Mouse (Mus musculus): Measurements from ENCODE around the gene Slc6a8. TPM values are rescaled to one million over a fixed set of nuclear protein-coding genes. Genes with fewer than 3 reads are reported as not detected.

The Slc6a8 gene
- polyA plus RNA-seq, 1 experiment from 2014 or later = 7.9 TPM

DNA sequence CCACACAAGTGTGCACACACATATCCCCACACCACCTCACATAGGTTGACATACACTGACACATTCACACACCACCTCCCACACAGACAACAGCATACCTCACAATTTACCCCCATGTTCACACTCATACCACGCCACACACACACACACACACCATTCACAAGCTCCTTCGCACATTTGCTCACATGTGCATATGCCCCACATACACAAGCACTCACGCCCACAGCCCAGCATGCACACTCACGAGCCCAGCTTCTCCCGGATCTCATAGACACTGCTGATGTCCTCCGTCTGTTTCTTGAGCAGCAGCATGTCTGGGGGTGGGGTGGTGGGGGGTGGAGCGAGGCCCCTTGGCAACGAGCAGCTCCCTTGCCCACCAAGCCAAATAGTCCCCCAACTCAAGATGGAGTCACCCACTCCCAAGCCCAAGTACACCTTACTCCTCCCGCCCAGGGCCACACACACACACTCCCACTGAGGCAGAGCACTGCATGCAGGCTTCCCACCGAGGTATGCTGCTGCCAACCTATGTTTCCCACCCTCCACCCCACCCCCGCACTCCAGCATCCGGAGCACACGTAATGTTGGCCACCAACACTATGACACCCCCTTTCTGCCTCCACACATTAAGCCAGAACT is 13.9 kb upstream of the Slc6a8 start:
- peak overlapping the region; percentile 74 for H3K4me2 ChIP-seq
- no peak overlapping the region for H3K9ac ChIP-seq
- no peak overlapping the region for H3K27ac ChIP-seq
- 65% methylated on average over 13 of the region's 13 CpGs for WGBS
- no peaks in the 10 kb centered on the region for H3K36me3 ChIP-seq
- H3K4me1 ChIP-seq = no peaks in the 10 kb centered on the region
- peaks cover 14% of the 10 kb centered on the region; the same call in 1 of the 2 replicates for H3K27me3 ChIP-seq
- H3K9me3 ChIP-seq (replicated peaks) = no peaks in the 10 kb centered on the region
- peak; percentile 42 for ATAC-seq (replicated peaks; ENCODE audit: low FRiP score)
- H3K4me3 ChIP-seq (replicated peaks) = peak overlapping the region; percentile 49

DNA sequence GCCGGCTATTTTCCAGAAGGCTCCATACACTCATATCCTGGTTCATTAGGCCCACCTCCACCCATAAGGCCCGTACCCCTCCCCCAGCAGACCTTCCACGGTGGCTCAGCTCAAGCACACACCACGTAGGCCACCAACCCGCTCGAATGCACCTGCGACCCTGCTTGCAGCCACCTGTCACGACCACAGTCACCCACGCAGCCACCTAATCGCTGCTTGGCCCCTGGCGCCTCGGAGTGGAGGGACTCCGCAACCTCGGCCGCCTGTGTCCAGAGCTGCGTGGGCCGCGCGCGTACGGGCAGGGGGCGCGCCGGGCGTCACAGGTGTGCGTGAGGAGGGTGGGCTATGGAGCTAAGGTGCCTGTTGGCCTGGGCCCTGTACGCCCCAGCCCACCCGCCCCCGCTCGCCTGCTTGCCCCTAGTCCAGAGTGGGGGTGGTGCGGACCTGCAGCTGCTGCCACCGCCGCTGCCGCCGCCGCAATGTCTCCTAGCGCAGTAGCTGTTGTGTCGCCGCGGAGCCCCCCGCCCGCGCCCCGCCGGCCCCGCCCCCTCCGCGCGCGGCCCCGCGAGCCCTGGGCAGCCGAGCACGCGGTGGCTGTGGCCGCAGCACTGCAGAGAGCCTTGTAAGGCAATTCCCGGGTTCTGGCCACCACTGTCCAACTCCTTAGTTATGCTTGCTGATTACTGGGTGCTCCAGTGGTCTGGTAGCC is 13.2 kb upstream of the Slc6a8 start, which contains the start of gene Pnck:
TSS of gene Pnck (minus strand) at position 543 of the 709 bp plus-strand sequence.
- H3K4me2 ChIP-seq = peak within 1 kb of the TSS; percentile 74
- no peak within 1 kb of the TSS for H3K27ac ChIP-seq
- peak; percentile 52 for ATAC-seq (replicated peaks; ENCODE audit: low FRiP score)
- H3K9me3 ChIP-seq (replicated peaks) = no peaks in the 10 kb centered on the region
- no peaks in the 10 kb centered on the region for H3K36me3 ChIP-seq
- peak within 1 kb of the TSS; percentile 50 for H3K9ac ChIP-seq
- H3K4me1 ChIP-seq = no peaks in the 10 kb centered on the region
- H3K27me3 ChIP-seq = peaks cover 13% of the 10 kb centered on the region; the same call in 1 of the 2 replicates
- H3K4me3 ChIP-seq (replicated peaks) = peak within 1 kb of the TSS; percentile 49
- WGBS = 21% methylated on average over 51 of the region's 57 CpGs

DNA sequence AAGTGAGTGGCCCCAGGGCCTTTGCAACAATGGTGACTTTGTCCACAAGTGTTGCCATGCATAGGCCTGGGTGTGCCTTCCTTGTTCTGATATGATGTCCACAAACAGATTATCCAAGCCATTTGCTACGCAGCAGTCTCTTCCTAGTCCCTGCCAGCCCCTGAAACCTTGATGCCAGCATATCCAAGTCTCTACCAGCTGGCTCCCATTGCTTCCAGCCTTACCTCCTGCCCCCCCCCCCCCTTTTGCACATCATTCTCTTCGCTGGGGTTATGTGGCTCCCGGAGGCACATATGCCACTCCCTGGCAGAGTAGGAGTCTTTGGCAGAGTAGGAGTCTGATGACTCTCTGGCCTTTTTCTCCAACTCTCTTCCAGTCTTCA is 12.7 kb upstream of the Slc6a8 start:
- Histone ChIP-seq H3K4me1 (no peaks in the 10 kb centered on the region), H3K27ac (no peak overlapping the region), H3K36me3 (no peaks in the 10 kb centered on the region), H3K4me2 (peak overlapping the region; percentile 74), H3K9ac (0 out of 2 replicates have a peak overlapping the region, but pooled peaks have one; percentile 50), H3K4me3 (replicated peaks) (peak overlapping the region; percentile 49), H3K27me3 (peaks cover 13% of the 10 kb centered on the region; the same call in 1 of the 2 replicates), H3K9me3 (replicated peaks) (no peaks in the 10 kb centered on the region)
- no peak for ATAC-seq (replicated peaks; ENCODE audit: low FRiP score)
- 62% methylated on average over 3 of the region's 3 CpGs for WGBS

DNA sequence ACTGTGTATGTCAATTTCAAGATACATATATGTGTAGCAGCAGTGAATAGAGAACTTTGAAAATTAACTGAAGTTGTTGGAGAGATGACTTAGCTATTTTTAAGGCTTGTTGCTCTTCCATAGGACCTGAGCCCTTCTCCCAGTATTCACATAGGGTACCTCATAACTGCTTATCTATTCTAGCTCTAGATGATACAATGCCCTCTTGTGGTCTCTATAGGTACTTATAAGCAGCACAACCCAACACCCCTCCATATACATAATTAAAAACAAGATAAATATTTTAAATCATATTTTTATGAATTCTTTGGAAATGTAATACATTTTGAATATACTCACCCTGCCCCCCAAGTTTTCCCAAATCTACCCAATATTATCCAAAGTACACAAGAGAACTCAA is 9.8 kb upstream of the Slc6a8 start:
- Histone ChIP-seq H3K4me2 (no peak overlapping the region), H3K27me3 (peaks cover 15% of the 10 kb centered on the region; the same call in 1 of the 2 replicates), H3K36me3 (no peaks in the 10 kb centered on the region), H3K9me3 (replicated peaks) (no peaks in the 10 kb centered on the region), H3K9ac (no peak overlapping the region), H3K27ac (no peak overlapping the region), H3K4me3 (replicated peaks) (no peak overlapping the region), H3K4me1 (no peaks in the 10 kb centered on the region)
- no peak for ATAC-seq (replicated peaks; ENCODE audit: low FRiP score)

DNA sequence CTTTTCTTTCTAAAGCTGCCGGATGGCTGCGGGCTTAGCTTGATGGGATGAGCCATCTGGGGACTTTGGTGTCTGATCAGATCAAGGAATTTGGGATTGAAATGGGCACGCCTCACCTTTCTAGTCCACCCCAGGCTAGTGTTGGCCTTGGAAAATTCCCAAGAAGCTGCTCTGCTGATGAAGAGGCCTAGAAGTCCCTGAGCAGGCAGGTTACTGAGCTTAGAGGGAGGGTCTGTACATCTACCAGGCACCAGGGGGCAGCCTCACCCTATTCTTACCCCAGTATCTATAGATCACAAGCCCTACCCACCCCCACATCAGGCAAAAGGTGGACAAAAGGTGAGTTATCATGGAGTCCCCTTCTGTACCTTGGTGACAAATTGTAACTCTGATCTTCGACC is 919 bp upstream of the Slc6a8 start:
- Histone ChIP-seq H3K36me3 (peaks cover 8% of the 10 kb centered on the region; the same call in 1 of the 2 replicates), H3K4me3 (replicated peaks) (no peak overlapping the region), H3K4me1 (peaks cover 19% of the 10 kb centered on the region), H3K4me2 (peak overlapping the region; percentile 75), H3K9me3 (replicated peaks) (no peaks in the 10 kb centered on the region), H3K27ac (no peak overlapping the region), H3K9ac (no peak overlapping the region), H3K27me3 (peaks cover 9% of the 10 kb centered on the region; the same call in 1 of the 2 replicates)
- ATAC-seq (replicated peaks; ENCODE audit: low FRiP score) = peak; percentile 47; the same call in 1 of the 2 replicates
- 51% methylated on average over 4 of the region's 4 CpGs for WGBS

DNA sequence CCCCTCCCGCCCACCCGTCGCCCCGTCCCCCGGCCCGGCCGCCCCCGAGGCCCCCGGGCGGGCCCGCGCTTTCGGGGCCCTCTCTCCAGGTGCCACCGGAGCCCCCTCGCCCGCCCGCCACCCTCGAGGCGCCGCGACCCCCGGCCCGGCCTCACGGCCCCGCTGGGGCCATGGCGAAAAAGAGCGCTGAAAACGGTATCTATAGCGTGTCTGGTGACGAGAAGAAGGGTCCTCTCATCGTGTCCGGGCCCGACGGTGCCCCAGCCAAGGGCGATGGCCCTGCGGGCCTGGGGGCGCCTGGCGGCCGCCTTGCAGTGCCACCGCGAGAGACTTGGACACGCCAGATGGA is 643 bp downstream of the Slc6a8 start:
- Histone ChIP-seq H3K4me3 (replicated peaks) (peak overlapping the region; percentile 61), H3K9ac (peak overlapping the region; percentile 63), H3K27ac (peak overlapping the region; percentile 62), H3K4me2 (peak overlapping the region; percentile 75), H3K9me3 (replicated peaks) (no peaks in the 10 kb centered on the region), H3K36me3 (peaks cover 8% of the 10 kb centered on the region; the same call in 1 of the 2 replicates), H3K27me3 (peaks cover 4% of the 10 kb centered on the region; the same call in 1 of the 2 replicates), H3K4me1 (peaks cover 19% of the 10 kb centered on the region)
- WGBS = 17% methylated on average over 38 of the region's 42 CpGs
- peak; percentile 7 for ATAC-seq (replicated peaks; ENCODE audit: low FRiP score)

DNA sequence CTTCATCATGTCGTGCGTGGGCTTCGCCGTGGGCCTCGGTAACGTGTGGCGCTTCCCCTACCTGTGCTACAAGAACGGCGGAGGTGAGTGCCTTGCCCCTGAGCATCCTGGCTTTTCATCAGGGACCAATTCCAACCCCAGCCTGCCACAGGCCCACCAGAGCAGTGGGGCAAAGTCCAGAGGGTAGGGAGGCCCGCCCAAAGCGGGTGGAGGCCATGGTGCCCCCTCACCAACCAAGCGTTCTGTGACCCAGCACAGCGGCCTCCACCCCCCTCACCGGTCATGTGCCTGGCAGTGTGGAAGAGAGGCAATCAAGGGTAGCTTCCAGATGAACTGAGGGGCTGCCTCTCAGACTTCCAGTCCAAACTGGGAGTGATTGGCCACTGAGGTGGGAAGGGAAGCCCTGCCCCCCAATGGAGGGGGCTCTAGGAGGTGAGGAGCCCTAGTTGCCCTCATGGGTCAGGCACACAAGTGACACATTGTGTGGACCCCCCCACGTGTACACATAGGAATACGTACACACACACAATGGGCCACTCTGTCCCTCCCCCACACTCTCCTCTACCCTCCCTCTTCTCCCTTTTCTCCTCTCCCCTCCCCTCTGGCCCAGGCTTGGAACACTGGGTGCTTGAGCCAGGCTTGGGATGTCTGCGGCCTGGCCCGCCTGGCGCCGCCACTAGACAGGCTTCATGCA is 1.2 kb downstream of the Slc6a8 start:
- peak overlapping the region; percentile 63 for H3K9ac ChIP-seq
- H3K4me1 ChIP-seq = peaks cover 19% of the 10 kb centered on the region
- H3K36me3 ChIP-seq = peaks cover 13% of the 10 kb centered on the region
- ATAC-seq (replicated peaks; ENCODE audit: low FRiP score) = peak; percentile 73
- H3K27ac ChIP-seq = peak overlapping the region; percentile 62
- peaks cover 4% of the 10 kb centered on the region; the same call in 1 of the 2 replicates for H3K27me3 ChIP-seq
- peak overlapping the region; percentile 61 for H3K4me3 ChIP-seq (replicated peaks)
- H3K4me2 ChIP-seq = peak overlapping the region; percentile 75
- no peaks in the 10 kb centered on the region for H3K9me3 ChIP-seq (replicated peaks)
- WGBS = 26% methylated on average over 20 of the region's 20 CpGs

DNA sequence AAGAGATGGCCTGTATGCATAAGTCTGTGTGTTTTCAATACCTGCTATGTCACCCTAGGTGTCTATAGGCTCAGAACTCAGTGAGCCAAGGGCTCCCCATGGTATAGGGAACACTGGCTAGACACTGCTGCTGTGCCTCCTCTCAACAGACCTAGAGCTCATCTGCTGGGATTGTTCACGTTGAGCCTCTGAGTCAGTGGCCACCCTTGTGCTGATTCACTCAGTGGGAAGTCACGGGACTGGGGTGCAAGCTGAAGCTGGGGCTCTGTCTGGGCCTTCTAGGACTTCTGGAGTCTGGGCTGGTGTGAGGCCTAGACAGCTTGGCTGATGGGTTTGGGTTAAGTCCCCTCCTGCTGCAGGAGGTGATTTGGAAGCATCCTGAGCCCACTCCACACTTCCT is 2.3 kb downstream of the Slc6a8 start:
- Histone ChIP-seq H3K36me3 (peaks cover 24% of the 10 kb centered on the region), H3K4me2 (peak overlapping the region; percentile 75), H3K9ac (no peak overlapping the region), H3K4me1 (peaks cover 19% of the 10 kb centered on the region), H3K4me3 (replicated peaks) (peak overlapping the region; percentile 61), H3K27ac (no peak overlapping the region), H3K9me3 (replicated peaks) (no peaks in the 10 kb centered on the region), H3K27me3 (peaks cover 4% of the 10 kb centered on the region; the same call in 1 of the 2 replicates)
- no peak for ATAC-seq (replicated peaks; ENCODE audit: low FRiP score)
- WGBS = 75% methylated on average over 2 of the region's 2 CpGs

DNA sequence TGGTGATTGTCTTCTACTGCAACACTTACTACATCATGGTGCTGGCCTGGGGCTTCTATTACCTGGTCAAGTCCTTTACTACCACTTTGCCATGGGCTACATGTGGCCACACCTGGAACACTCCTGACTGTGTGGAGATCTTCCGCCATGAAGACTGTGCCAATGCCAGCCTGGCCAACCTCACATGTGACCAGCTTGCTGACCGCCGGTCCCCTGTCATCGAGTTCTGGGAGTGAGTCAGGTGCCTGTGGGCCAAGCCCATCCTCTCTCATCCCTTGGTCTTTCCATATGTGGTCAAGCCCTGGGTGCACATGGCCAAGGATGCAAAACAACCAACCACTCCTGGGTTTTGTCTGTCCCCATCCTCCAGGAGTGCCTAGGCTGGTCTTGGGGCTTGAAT is 3.7 kb downstream of the Slc6a8 start:
- no peak overlapping the region for H3K9ac ChIP-seq
- no peak overlapping the region for H3K27ac ChIP-seq
- H3K36me3 ChIP-seq = peaks cover 38% of the 10 kb centered on the region
- no peak overlapping the region for H3K4me3 ChIP-seq (replicated peaks)
- H3K4me2 ChIP-seq = no peak overlapping the region
- H3K27me3 ChIP-seq = no peaks in the 10 kb centered on the region
- WGBS = 95% methylated on average over 4 of the region's 4 CpGs
- no peaks in the 10 kb centered on the region for H3K9me3 ChIP-seq (replicated peaks)
- H3K4me1 ChIP-seq = peaks cover 19% of the 10 kb centered on the region
- no peak for ATAC-seq (replicated peaks; ENCODE audit: low FRiP score)

DNA sequence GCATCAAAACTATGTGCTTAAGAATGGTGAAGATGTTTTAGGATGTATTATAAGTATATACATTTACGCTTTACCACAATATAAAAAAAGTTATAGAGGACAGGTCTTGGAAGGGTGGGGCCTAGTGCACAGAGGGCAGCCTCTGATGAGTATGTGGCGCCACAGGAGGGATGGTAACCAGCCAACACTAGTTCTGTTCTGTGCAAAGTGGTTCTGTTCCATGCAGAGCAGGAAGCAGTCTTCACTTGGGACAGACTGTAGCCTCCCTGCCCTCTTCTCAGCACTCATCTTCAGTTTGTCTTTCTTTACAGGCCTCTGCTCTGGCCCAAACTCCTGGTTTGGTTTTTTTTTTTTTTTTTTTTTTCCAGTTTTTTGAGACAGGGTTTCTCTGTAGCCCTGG is 11.2 kb downstream of the Slc6a8 start:
- H3K4me2 ChIP-seq = no peak overlapping the region
- ATAC-seq (replicated peaks; ENCODE audit: low FRiP score) = no peak
- H3K27me3 ChIP-seq = peaks cover 8% of the 10 kb centered on the region; the same call in 1 of the 2 replicates
- H3K36me3 ChIP-seq = peaks cover 86% of the 10 kb centered on the region
- WGBS = 78% methylated on average over 2 of the region's 2 CpGs
- H3K9ac ChIP-seq = no peak overlapping the region
- no peaks in the 10 kb centered on the region for H3K9me3 ChIP-seq (replicated peaks)
- H3K4me3 ChIP-seq (replicated peaks) = no peak overlapping the region
- H3K4me1 ChIP-seq = no peaks in the 10 kb centered on the region
- H3K27ac ChIP-seq = no peak overlapping the region

DNA sequence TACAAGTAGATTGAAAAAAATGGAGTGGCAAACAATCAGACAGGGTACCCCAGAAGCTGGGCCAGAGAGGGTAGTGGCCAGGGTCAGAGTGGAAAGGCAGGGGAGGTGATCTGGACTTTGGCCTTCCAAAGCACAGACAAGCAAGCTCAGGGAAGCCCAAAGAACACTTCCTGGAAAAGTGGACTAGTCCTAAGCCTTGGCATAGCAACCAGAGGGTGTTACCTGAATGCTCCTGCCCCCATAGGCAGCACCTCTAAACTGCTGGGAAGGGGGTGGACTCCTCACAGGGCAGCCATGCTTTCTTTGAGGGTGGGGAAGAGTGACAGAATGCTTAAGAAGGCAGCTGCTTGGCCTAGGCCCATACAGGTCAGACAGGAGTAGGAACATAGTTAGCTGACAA is 12.0 kb downstream of the Slc6a8 start:
- no peak for ATAC-seq (replicated peaks; ENCODE audit: low FRiP score)

DNA sequence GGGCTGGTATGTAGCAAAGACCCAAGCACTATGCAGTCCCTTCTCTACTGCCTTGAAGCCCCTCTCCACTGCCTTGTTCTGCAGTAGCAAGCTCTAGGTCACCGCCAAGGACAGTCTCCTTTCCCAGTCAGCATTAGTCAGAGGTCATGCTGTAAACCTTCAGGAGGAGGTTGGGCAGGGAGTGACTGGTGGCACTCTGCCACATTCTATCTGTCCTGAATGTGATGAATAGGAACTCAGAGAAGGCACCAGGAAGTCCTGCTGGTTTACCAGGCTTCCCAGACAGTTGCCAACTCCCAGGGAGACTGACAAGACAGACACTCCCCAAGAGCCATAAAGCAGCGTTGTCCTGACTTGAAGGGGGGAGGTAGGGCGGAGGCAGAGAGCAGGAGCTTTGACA is 12.7 kb downstream of the Slc6a8 start:
- Histone ChIP-seq H3K4me3 (replicated peaks) (no peak overlapping the region), H3K4me1 (no peaks in the 10 kb centered on the region), H3K4me2 (no peak overlapping the region), H3K36me3 (peaks cover 77% of the 10 kb centered on the region), H3K27ac (no peak overlapping the region), H3K9ac (no peak overlapping the region), H3K27me3 (peaks cover 8% of the 10 kb centered on the region; the same call in 1 of the 2 replicates), H3K9me3 (replicated peaks) (no peaks in the 10 kb centered on the region)
- no peak for ATAC-seq (replicated peaks; ENCODE audit: low FRiP score)
- 68% methylated on average over 3 of the region's 3 CpGs for WGBS

More for the DNA sequence above, 12.0 kb downstream of the Slc6a8 start:
- Histone ChIP-seq H3K4me2 (no peak overlapping the region), H3K36me3 (peaks cover 84% of the 10 kb centered on the region), H3K9me3 (replicated peaks) (no peaks in the 10 kb centered on the region), H3K4me3 (replicated peaks) (no peak overlapping the region), H3K27ac (no peak overlapping the region), H3K9ac (no peak overlapping the region), H3K27me3 (peaks cover 8% of the 10 kb centered on the region; the same call in 1 of the 2 replicates), H3K4me1 (no peaks in the 10 kb centered on the region)

All from kidney, embryonic 15.5 days (tissue).